Mouse (Mus musculus) cerebellum, adult 2 months (tissue): ENCODE measurements around the gene Lyl1. TPM values are rescaled to one million over a fixed set of nuclear protein-coding genes. Genes with fewer than 3 reads are reported as not detected.

Experiments used
- DNase-seq, 2 experiments: peaks; one replicate each; pipeline ENCODE4 v3.0.0; 2021
- H3K27ac ChIP-seq: fragments of 200-500 bp; 2 replicates; pipeline ENCODE4 v1.5.1; 2012; ENCODE audit warnings: low read length, control low read depth, inconsistent platforms; ENCODE audit not compliant: insufficient read depth
- H3K27me3 ChIP-seq: fragments of 200-500 bp; 2 replicates; pipeline ENCODE4 v1.6.1; 2012; ENCODE audit warnings: inconsistent platforms, mild to moderate bottlenecking, low read length, moderate library complexity; ENCODE audit not compliant: control insufficient read depth, insufficient read depth
- H3K4me1 ChIP-seq: fragments of 200-500 bp; 2 replicates; pipeline ENCODE4 v1.6.1; 2011; ENCODE audit warnings: low read length; ENCODE audit not compliant: control insufficient read depth, insufficient read depth
- H3K4me3 ChIP-seq: fragments of 200-500 bp; replicated peaks from 2 replicates; pipeline ENCODE3; 2011; ENCODE audit warnings: mild to moderate bottlenecking, low read depth, low read length, control low read depth; ENCODE audit not compliant: insufficient read depth
- CTCF ChIP-seq: fragments of 200-500 bp; IDR thresholded peaks from 2 replicates; pipeline ENCODE4 v1.5.1; 2011; ENCODE audit warnings: low read depth, mild to moderate bottlenecking, control low read depth, low read length, moderate library complexity, borderline replicate concordance; ENCODE audit not compliant: insufficient read depth
- POLR2A ChIP-seq: fragments of 200-500 bp; IDR thresholded peaks from 2 replicates; pipeline ENCODE4 v1.6.1; 2011; ENCODE audit warnings: low read length, control low read depth, borderline replicate concordance; ENCODE audit not compliant: insufficient read depth
- WGBS: fragments of 180-500 bp; shearing (Covaris S2); methylation state at CpG from one replicate; pipeline ENCODE4 v1.1.7; 2018; 5-methylcytosine and 5-hydroxymethylcytosine counted together
- polyA plus RNA-seq: library from polyadenylated mRNA; depleted of rRNA; stranded (reverse); fragments of >200 nt; gene quantifications from 2 replicates; pipeline ENCODE4 v1.2.3, GENCODE M21; 2012

Gene Lyl1
- polyA plus RNA-seq, 1 experiment, result 1.7 TPM

GRCm38 (mm10) chr8:84657680-84658079 is 43.6 kb upstream of the Lyl1 start:
- TF ChIP-seq CTCF, result no peak
- TF ChIP-seq POLR2A, result no peak
- peak in 1 of 2 experiments; percentile 10 for DNase-seq
- Histone ChIP-seq H3K27ac (no peak overlapping the region), H3K27me3 (no peaks in the 10 kb centered on the region), H3K4me1 (0 out of 2 replicates have a peak, but pooled peaks cover 2% of the 10 kb centered on the region), H3K4me3 (no peak overlapping the region)
- WGBS, result 84% methylated on average over 4 of the region's 4 CpGs

- WGBS, result 88% methylated on average over 1 of the region's 1 CpGs
These were observed 42.3 kb upstream of the Lyl1 start for GRCm38 (mm10) chr8:84658951-84659350.

GRCm38 (mm10) chr8:84659936-84660818 is 41.1 kb upstream of the Lyl1 start:
- H3K27ac ChIP-seq, result no peak overlapping the region

More at GRCm38 (mm10) chr8:84658951-84659350, 42.3 kb upstream of the Lyl1 start:
- H3K4me3 ChIP-seq, result no peak overlapping the region
- no peak for DNase-seq
- H3K27me3 ChIP-seq, result no peaks in the 10 kb centered on the region
- no peak overlapping the region for H3K27ac ChIP-seq
- no peak for TF ChIP-seq POLR2A
- TF ChIP-seq CTCF, result no peak
- peaks cover 6% of the 10 kb centered on the region; the same call in 1 of the 2 replicates for H3K4me1 ChIP-seq

GRCm38 (mm10) chr8:84660819-84661457 is 40.3 kb upstream of the Lyl1 start:
- TF ChIP-seq POLR2A (no peak), CTCF (no peak)
- Histone ChIP-seq H3K27ac (0 out of 2 replicates have a peak overlapping the region, but pooled peaks have one; percentile 48), H3K4me1 (peaks cover 6% of the 10 kb centered on the region; the same call in 1 of the 2 replicates), H3K27me3 (no peaks in the 10 kb centered on the region), H3K4me3 (peak overlapping the region; percentile 66)
- WGBS, result 19% methylated on average over 20 of the region's 20 CpGs
- DNase-seq, result peak in 1 of 2 experiments; percentile 42

More at GRCm38 (mm10) chr8:84659936-84660818, 41.1 kb upstream of the Lyl1 start:
- DNase-seq, result peak in 1 of 2 experiments; percentile 33
- H3K4me3 ChIP-seq, result peak overlapping the region; percentile 66
- WGBS, result 38% methylated on average over 33 of the region's 33 CpGs
- peaks cover 6% of the 10 kb centered on the region; the same call in 1 of the 2 replicates for H3K4me1 ChIP-seq
- no peak for TF ChIP-seq CTCF
- no peak for TF ChIP-seq POLR2A
- H3K27me3 ChIP-seq, result no peaks in the 10 kb centered on the region

- H3K27me3 ChIP-seq, result no peaks in the 10 kb centered on the region
- peaks cover 6% of the 10 kb centered on the region; the same call in 1 of the 2 replicates for H3K4me1 ChIP-seq
- H3K4me3 ChIP-seq, result peak overlapping the region; percentile 66
- 1% methylated on average over 24 of the region's 24 CpGs for WGBS
- DNase-seq, result peak; percentile 80 to 85
- H3K27ac ChIP-seq, result peak overlapping the region; percentile 48
- TF ChIP-seq CTCF (no peak), POLR2A (peak; percentile 23; the same call in 1 of the 2 replicates)
These were observed 39.8 kb upstream of the Lyl1 start for GRCm38 (mm10) chr8:84661458-84661871.

GRCm38 (mm10) chr8:84661961-84662571 is 39.2 kb upstream of the Lyl1 start:
- H3K27me3 ChIP-seq, result no peaks in the 10 kb centered on the region
- TF ChIP-seq CTCF (no peak), POLR2A (no peak)
- peak in 1 of 2 experiments; percentile 52 for DNase-seq
- H3K27ac ChIP-seq, result peak overlapping the region; percentile 48
- H3K4me1 ChIP-seq, result peaks cover 3% of the 10 kb centered on the region; the same call in 1 of the 2 replicates
- H3K4me3 ChIP-seq, result peak overlapping the region; percentile 66
- under 1% methylated on average over 61 of the region's 61 CpGs for WGBS

GRCm38 (mm10) chr8:84662581-84663065 is 38.6 kb upstream of the Lyl1 start, which contains the start of gene Ier2:
Ier2 (minus strand) TSS chr8:84662852.
- TF ChIP-seq CTCF (no peak), POLR2A (peak; percentile 100)
- under 1% methylated on average over 27 of the region's 27 CpGs for WGBS
- H3K27me3 ChIP-seq, result no peaks in the 10 kb centered on the region
- peak; percentile 97 for DNase-seq
- H3K4me1 ChIP-seq, result peaks cover 3% of the 10 kb centered on the region; the same call in 1 of the 2 replicates
- peak within 1 kb of the TSS; percentile 66 for H3K4me3 ChIP-seq
- peak within 1 kb of the TSS; percentile 78 for H3K27ac ChIP-seq
